In the genomic region with DNA sequence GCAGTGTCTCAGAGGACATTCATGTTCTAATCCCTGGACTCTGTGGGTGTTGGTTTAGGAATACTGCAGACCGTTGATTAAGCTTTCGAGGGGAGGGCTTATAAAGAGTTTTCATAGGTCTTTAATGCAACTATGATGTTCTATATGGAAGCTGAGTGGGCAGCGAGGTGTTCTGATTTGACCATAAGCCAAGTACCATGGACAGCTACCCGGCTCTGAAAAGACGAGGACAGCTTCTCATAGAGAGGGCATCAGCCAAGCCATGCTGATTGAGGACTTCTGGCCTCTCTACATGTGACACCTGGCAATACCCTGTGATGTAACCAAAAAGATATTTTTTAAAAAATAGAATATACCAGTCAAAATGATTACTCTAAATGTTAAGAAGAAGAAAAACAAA, we compare ENCODE assay signal across 11 mouse cellular contexts.
DNase-seq lines count a peak whose midpoint lies in the region; ATAC-seq and TF ChIP-seq lines count a peak whose summit lies in the region.
"Had no signal": no experiment of that assay in that cellular context is flagged by ENCODE, and none has a peak within 500 bp of the region (broad histone marks: within the 10 kb centered on the region; RNA-seq: fewer than 3 reads in every experiment).

No protein-coding gene starts in this region.

- no peak for TF ChIP-seq POLR2A in limb, embryonic 14.5 days (IDR thresholded peaks at IDR 0.05; ENCODE audit: borderline replicate concordance, extremely low read depth, insufficient read depth, insufficient read length)
- no peak for TF ChIP-seq POLR2A in heart, adult 2 months (IDR thresholded peaks at IDR 0.05; ENCODE audit: insufficient read depth, low read depth, low read length)

- 28% methylated on average over 5 of the region's 5 CpGs for WGBS in liver, embryonic 12.5 days (ENCODE audit: insufficient replicate concordance)
- 43% methylated on average over 5 of the region's 5 CpGs for WGBS in limb, embryonic 14.5 days
- 34% methylated on average over 5 of the region's 5 CpGs for WGBS in heart, adult 2 months

- H3K27ac ChIP-seq in liver, embryonic 12.5 days, result no peak overlapping the region
- no peak overlapping the region for H3K27ac ChIP-seq in limb, embryonic 14.5 days (replicated peaks; ENCODE audit: low read depth, low read length)
- H3K27ac ChIP-seq in heart, adult 2 months, result no peak overlapping the region
- H3K27ac ChIP-seq: hindbrain, embryonic 15.5 days had no signal

- no peaks in the 10 kb centered on the region for H3K27me3 ChIP-seq in liver, embryonic 12.5 days (replicated peaks)
- no peaks in the 10 kb centered on the region for H3K27me3 ChIP-seq in limb, embryonic 14.5 days (ENCODE audit: control insufficient read depth, insufficient read depth, low read length)
- peaks cover 1% of the 10 kb centered on the region; the same call in 1 of the 2 replicates for H3K27me3 ChIP-seq in heart, adult 2 months (ENCODE audit: control insufficient read depth, insufficient read depth, low read length)
- H3K27me3 ChIP-seq: hindbrain, embryonic 15.5 days had no signal

- DNase-seq in adrenal gland, postnatal 36 days, result peak; percentile 9 to 17
- no peak for DNase-seq in adrenal gland, adult 8-10 months
- DNase-seq in liver (peak; percentile 8), ZHBTc4 (ENCODE audit: low read depth, low spot score) (peak; percentile 42)
- DNase-seq in limb, embryonic 14.5 days (ENCODE audit: low spot score), result peak; percentile 45
- DNase-seq in heart, adult 2 months, result no peak
- DNase-seq: thymus, postnatal 14 days had no signal

- H3K4me1 ChIP-seq in liver, embryonic 12.5 days, result no peaks in the 10 kb centered on the region
- no peaks in the 10 kb centered on the region for H3K4me1 ChIP-seq in limb, embryonic 14.5 days (ENCODE audit: control insufficient read depth, insufficient read depth, low read length)
- H3K4me1 ChIP-seq in heart, adult 2 months (ENCODE audit: control insufficient read depth, insufficient read depth, low read length), result no peaks in the 10 kb centered on the region
- H3K4me1 ChIP-seq: hindbrain, embryonic 15.5 days had no signal

- H3K36me3 ChIP-seq in liver, embryonic 12.5 days, result no peaks in the 10 kb centered on the region
- no peaks in the 10 kb centered on the region for H3K36me3 ChIP-seq in limb, embryonic 14.5 days (ENCODE audit: control insufficient read depth, insufficient read depth, low read length)
- H3K36me3 ChIP-seq in heart, adult 2 months (ENCODE audit: control insufficient read depth, insufficient read depth, low read length), result no peaks in the 10 kb centered on the region
- H3K36me3 ChIP-seq: hindbrain, embryonic 15.5 days had no signal

- H3K4me3 ChIP-seq in liver, embryonic 12.5 days, result no peak overlapping the region
- H3K4me3 ChIP-seq in limb, embryonic 14.5 days (replicated peaks; ENCODE audit: low read length), result no peak overlapping the region
- H3K4me3 ChIP-seq in heart, adult 2 months, result no peak overlapping the region
- H3K4me3 ChIP-seq: hindbrain, embryonic 15.5 days had no signal

- no peak overlapping the region for H3K9ac ChIP-seq in liver, embryonic 12.5 days
- no peak overlapping the region for H3K9ac ChIP-seq in limb, embryonic 14.5 days (ENCODE audit: low read depth, low read length, severe bottlenecking)
- no peak overlapping the region for H3K9ac ChIP-seq in heart, adult 2 months (ENCODE audit: low read depth, low read length)
- H3K9ac ChIP-seq: hindbrain, embryonic 15.5 days had no signal

- no peak for TF ChIP-seq CTCF in heart, adult 2 months (IDR thresholded peaks at IDR 0.05)

- H3K9me3 ChIP-seq in liver, embryonic 12.5 days (replicated peaks), result no peaks in the 10 kb centered on the region
- no peaks in the 10 kb centered on the region for H3K9me3 ChIP-seq in limb, embryonic 14.5 days (ENCODE audit: control insufficient read depth, low read length)
- H3K9me3 ChIP-seq: hindbrain, embryonic 15.5 days had no signal

- no peaks in the 10 kb centered on the region for H3K79me2 ChIP-seq in heart, adult 2 months (replicated peaks; ENCODE audit: control insufficient read depth, insufficient read depth, low read length)

- intact Hi-C loops in heart, adult 2 months (cut with DNase I), result no loop called here

- ATAC-seq in liver, embryonic 12.5 days, result no peak
- ATAC-seq in limb, embryonic 14.5 days (ENCODE audit: low FRiP score, low read depth), result no peak
- no peak for ATAC-seq in megakaryocyte progenitor cell, adult 5-6 weeks (replicated peaks; ENCODE audit: poor library complexity)
- ATAC-seq: forebrain, embryonic 14.5 days had no signal

- no peak for TF ChIP-seq EP300 in heart, adult 2 months (IDR thresholded peaks at IDR 0.05; ENCODE audit: insufficient read depth, low read depth, low read length)

- H3K4me2 ChIP-seq in liver, embryonic 12.5 days, result no peak overlapping the region
- no peak overlapping the region for H3K4me2 ChIP-seq in limb, embryonic 14.5 days (replicated peaks; ENCODE audit: low read depth, low read length, severe bottlenecking)
- H3K4me2 ChIP-seq: hindbrain, embryonic 15.5 days had no signal

Comparison
In these comparisons a context has a peak if more than half of its experiments do, and no peak if none do; other contexts are left out.
1. DNase-seq: peak in adrenal gland, postnatal 36 days (2 of 2), liver (single experiment), ZHBTc4 (single experiment) and limb, embryonic 14.5 days (single experiment); none in adrenal gland, adult 8-10 months (single experiment) and heart, adult 2 months (0 of 2).